Mouse (Mus musculus) regulatory T cell (primary cell): Measurements from ENCODE around the gene Ccr1.

Source experiments
- in situ Hi-C: fragments of 300-600 bp; cut with MboI, MseI; formaldehyde crosslinking; loops from one replicate; pipeline ENCODE4 v1.15.1; 2025; ENCODE audit warnings: high pct_unique_total_duplicates

The Ccr1 gene

DNA sequence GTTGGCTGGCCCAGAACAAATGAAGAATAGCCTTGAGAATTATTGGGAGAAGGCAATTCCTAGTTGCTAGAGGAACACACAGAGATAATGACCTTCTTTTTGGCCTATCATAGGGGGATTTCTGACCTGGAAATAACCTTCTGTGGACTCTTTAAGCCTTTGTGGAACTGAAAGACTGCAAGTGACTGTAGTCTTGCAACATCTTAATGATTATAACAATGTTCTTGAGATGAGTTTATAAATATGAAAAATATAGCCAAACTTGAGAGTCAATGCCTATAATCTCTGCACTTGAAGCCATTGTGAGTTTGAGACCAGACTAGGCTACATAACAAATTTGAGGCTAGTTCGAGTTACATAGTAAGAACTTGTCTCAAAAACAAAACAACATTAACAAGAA lies 11.6 kb downstream of the Ccr1 start:
- in situ Hi-C loops: loop anchor here (10.0 kb wide), 1 partner anchor 298 kb away; no protein-coding TSS in a partner anchor

DNA sequence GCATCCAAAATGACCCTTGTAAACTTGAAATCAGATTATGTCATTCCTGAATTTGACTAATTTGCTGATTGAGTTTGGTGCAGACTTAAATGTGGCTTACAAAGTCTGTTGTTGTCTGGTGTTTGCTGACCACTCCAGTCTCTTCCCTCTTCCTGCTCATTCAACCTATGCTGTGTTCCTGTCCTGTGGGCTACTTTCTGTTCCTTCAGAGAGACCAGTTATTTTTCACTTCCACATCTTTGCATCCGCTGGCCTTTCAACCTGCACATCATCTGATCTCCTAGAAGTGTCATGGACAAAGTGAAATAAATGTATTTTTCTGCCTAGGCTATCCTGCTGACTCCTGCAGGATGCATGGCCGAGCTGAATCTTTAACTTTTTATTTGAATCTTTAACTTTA lies 14.9 kb downstream of the Ccr1 start:
- in situ Hi-C loops: loop anchor here (10.0 kb wide), 1 partner anchor 301 kb away; no protein-coding TSS in a partner anchor

DNA sequence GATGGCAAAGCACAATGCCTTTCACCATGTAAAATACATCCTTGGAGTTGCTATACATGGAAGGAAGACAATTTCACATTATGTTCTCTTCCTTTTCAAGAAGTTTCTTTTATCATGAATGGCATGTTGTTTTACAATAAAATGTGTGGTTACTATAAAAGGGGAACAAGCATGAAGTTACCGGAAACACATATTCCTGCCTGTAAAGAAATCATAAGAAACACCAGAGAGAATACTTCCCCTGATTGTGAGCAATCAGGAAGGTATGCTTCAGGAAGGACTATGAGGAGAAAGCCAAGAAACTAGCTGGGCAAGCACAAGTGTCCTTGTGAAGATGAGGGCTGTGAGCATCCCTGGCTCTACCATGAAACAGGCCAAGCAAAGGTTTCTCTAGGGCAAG lies 17.3 kb downstream of the Ccr1 start:
- in situ Hi-C loops: loop anchor here (10.0 kb wide), 1 partner anchor 304 kb away; no protein-coding TSS in a partner anchor

DNA sequence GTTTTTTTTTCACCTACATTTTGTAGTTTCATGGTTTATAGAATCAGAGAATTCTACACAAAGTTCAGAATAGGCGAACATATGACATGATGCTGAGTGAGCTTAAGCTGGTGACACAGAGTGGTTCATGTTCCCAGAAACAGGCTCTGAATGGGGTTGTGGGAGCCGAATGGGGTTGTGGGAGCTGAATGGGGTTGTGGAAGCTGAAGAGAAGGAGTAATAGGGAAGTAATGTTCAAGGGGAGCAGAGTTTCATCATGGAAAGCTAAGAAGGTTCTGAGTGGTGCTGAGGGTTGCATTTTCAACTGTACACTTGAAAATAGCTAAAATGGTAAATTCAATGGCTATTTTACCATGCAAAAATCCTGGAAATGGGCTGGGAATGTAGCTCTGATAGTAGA lies 19.1 kb downstream of the Ccr1 start:
- in situ Hi-C loops: no loop called here

DNA sequence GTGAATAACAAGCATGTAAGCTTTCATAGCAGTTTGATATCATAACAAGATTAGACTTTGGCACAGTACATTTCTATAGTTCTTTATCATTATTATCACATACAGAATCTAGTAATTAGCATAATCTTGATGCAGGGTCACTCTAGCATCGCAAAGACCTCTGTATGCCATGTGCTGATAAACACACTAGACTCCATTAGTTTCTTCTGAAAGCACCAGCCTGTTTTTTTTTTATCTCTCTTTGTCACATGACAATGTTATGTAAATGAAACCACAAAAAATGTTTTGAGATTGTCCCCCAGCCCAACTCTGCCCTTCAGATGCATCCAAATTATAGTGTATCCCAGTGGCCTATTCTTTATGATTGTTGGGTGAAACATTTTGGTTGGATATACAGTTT lies 20.7 kb downstream of the Ccr1 start:
- in situ Hi-C loops: no loop called here

DNA sequence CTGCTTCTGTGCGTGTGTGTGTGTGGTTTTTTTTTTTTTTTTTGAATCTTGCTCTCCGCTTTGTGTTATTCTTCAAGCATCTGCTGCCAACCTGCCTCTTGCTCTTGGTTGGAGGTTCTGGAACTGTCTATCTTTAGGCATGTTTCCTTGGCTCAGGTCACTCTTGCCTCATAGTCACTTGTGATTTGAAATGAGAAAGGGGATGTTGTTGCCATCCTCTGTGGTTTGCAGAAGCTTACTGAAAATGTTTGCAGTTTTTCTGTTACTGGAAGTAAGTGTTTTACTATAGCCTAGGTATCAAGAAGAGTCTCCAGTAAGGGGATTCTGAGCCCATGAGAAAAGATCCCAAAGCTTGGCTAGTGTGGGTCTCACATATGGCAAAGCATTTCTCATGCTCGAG lies 26.5 kb downstream of the Ccr1 start:
- in situ Hi-C loops: no loop called here

DNA sequence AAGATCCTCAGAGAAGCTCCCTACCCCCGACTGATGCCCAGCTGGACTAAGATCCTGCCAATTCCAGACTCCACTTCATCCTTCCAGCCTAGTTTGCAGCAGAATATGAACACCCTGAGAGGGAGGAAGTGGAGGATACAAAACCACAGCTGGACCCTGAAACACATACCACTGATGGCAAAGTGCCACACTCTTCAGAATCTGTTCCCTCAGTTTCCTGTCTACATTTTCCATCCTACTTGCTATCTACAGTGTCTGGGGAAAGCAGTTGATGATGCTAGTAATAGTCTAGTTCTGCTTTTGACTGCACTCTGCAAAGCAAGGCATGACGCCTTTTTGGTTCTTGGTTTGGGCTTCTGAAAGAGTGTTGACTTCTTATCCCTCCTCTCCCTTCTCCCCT lies 27.2 kb downstream of the Ccr1 start:
- in situ Hi-C loops: no loop called here

DNA sequence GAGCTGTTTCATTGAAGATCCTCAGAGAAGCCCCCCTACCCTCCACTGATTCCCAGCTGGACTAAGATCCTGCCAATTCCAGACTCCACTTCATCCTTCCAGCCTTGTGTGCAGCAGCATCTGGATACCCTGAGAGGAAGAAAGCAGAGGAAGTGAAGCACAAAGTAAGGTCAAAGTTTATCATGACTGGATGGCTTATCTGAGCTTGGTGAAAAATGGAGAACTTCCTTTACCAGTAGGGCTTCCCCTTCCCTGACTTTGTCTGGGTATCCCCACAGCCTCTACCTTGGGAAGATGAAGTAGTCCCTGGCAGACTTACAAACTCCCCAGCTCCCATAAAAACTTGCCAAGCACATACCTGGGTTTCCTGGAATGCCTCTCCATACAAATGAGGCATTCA lies 27.9 kb downstream of the Ccr1 start:
- in situ Hi-C loops: no loop called here

DNA sequence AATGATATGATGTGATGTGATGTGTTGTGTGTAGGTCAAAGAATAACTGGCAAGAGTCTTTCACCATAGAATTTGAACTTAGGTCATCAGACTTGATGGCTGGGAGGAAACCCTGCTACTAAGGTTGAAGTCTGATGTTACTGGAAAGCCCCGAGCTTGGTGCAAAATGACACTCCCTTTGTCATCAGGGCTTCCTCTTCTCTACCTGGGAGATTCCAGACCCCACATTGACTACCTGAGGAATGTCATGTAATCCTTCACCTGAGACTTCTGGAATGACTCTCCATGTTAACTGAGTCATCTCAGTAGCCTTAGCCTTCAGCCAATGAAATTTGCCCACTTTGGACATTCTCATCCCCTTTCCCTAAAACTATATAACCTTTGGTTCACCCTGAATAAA lies 28.3 kb downstream of the Ccr1 start:
- in situ Hi-C loops: no loop called here

DNA sequence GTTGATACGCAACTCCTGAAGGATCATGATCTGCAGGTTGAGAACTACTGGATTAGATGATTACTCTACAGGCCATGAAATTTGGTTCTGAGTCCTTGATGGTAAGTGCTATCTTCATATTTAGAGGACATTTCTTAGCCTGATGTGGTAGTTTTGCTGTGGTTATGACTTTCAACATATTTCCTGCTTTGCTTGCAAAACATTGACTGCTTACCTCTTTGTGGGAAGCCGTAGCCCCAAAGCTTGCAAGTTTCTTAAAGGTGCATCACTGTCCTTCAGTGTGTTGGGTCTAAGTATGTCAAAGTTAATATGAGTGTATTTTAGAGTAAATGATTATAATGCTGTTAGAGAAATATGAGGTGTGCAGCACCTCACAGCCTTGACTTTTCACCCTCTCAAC lies 30.5 kb downstream of the Ccr1 start:
- in situ Hi-C loops: loop anchor here (10.0 kb wide), 1 partner anchor 203 kb away; no protein-coding TSS in a partner anchor

DNA sequence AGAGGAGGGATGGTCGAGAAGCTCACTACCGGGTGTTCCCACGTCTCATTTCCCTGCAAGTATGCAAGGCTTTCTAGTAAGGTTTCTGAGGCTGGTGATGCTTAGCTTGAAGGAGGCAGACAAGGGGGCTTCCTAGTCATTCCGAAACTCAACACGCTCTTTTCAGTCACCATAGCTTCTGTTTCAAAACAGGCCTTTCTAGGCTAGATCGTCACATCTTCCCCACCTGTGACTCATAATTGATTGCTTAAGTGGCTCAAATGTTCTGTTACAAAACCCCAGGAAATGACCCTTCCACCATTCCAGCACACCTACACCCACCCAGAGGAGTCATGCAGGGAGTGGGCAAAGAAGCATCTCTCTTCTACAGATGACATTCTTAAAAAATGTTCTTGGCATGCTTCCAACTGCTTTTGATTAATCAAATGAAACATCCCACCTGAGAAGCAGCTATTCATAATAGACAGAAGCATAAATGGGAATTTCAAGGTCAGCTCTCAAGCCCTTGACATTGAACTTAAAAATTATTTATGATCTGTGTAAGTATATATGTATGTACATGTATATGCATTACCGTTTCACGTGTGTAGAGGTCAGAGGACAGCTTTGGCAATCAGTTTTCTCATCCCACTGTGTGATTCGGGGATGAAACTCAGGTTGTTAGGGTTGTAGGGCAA lies 31.8 kb downstream of the Ccr1 start:
- in situ Hi-C loops: loop anchor here (10.0 kb wide), 1 partner anchor 202 kb away; no protein-coding TSS in a partner anchor

DNA sequence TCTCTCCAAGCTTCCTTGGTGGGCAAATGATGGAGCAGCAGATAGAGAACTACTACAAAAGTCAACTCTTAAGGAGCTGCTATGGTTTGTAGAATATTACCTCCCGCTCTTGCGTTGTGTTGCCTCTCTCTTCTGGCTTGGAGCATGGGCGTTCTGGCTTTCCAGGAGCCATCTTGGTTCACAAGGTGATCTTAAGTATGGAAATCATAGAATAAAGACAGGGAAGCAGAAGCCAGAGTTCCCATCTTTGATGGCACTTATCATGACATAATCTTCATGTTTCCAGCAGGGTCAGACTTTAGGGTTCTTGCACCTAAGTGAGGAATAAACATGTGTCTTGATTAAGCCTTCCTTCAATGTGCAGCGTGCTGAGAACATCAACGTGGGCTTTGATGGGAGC lies 32.7 kb downstream of the Ccr1 start:
- in situ Hi-C loops: loop anchor here (10.0 kb wide), 1 partner anchor 201 kb away; no protein-coding TSS in a partner anchor

DNA sequence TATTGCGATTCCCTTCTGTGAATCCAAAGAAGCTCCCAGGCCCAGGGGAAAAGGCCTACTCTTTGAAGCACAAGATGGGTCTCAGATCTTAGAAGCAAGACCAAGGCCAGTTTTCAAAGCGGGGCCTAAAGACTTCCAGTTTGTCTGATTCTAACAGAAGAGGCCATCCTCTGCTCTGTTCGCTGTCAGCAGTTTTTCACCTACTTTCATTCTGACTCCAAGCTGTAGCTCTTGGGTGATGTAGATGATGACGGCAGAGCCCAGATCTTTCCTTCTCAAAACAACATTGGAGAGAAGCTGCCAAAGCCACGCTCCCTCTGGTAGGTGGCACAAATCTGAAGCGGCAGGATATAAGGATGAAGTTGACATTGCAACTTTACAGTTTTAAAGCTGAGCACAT lies 33.1 kb downstream of the Ccr1 start:
- in situ Hi-C loops: loop anchor here (10.0 kb wide), 1 partner anchor 201 kb away; no protein-coding TSS in a partner anchor

DNA sequence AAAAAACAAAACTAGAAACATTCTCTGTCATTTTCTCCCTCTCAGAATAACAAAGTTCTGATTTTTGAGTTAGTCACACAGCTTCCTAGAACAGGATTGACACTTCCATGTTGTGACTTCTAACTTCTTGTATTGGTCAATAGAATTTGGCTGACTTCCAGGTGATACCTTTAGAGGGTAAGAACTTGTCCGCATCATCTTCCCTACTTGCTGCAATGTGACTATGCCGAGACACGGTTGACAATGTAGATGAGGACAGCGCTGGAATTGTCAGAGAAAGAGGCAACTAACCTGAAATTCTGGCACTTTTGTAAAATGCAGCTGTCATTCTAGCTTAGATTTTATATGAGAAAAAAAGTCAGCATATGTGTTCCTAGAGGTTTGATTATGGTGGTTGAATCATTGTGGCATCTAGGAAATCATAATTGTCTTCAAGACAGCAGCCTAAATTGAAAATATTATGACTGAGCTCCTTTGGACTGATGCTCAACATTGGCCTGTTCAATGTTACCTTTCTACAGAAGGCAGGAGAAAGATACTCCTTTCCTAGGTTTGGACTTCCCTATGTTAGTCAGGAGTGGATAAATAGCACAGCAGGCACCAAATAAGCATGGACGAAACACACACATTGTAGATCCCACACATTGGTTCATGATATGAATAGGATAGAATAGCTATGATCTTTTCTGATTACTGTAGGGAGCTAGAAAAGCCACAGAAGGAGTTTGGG lies 34.6 kb downstream of the Ccr1 start:
- in situ Hi-C loops: loop anchor here (5.0 to 10.0 kb wide), 2 partner anchors 67 to 199 kb away; no protein-coding TSS in a partner anchor

DNA sequence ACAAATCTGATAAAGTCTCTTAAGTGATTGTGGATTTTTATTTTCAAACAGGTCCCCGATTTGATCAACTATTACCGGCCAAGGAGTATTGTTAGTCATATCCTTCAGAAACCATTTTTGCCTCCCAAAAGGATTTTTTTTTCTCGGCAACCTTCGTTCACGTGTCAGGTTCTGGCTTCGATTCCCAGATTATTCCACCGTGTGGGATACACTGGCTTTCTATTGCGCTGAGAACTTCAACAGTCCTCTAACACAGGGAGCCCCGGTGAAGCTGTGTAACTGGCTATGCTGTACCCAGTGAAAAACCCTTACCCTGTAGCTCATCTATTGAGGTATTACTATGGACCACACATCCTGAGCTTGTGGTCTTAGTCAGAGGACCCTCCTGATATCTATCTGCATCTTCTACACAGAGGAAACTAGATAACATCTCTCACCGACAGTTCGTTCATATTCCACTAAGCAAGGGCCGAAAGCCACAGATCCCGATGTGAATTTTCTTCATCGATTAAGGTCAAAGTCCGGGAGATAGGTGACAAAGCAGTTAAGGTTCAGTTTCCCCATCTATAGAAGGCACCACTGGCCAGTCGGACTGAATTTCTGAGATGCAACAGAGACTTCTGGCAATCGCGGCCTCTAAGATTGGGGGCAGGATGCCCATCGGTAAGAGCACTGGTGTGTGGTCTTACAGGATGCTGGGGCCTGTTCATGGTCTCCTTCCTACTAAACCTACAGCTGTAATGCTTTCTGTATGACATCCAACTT lies 35.4 kb downstream of the Ccr1 start:
- in situ Hi-C loops: loop anchor here (5.0 to 10.0 kb wide), 2 partner anchors 66 to 198 kb away; no protein-coding TSS in a partner anchor

DNA sequence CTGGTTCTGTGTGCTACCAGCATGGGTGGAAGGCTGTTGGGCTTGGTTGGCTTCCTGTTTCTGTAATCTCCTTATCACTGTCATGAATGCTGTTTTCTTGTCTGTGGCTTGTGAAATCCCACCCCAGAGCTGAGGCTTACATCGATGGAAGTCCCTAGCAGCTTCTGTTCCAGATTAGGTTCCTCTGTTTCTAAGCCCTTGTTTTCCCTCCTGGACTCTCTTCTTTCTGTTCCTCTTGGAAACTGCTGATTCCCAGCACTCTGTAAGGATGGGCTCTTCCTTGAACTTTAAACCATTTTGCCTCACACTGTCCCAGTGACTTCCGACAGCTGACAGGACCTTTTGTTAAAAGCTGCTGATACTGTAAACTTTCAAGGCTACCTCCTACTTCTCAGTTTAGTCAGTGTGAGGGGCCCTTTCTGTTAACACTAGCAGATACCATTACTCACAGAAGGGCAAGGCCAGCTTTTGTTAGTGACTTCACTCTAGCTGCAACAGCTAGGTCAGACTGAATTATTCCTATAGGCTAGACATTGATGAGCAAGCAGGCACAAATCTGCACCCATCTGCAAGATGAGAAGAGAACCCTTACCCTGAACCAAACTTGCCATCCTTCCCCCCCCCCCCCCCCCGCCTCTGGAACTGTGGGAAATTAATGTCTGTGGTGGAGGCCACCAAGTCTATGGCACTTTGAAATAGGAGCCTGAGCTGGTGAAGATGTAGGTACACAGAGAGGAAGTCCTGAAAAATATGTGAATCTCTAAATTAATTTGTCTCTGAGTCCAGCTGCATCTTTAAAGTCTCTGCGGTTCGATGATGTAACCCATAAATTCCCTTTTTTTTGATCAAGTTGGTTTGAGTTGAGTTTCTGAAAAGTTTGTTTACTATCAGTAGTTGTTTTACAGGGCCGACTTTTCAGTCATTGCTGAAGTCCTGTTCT lies 36.5 kb downstream of the Ccr1 start:
- in situ Hi-C loops: loop anchor here (5.0 to 10.0 kb wide), 2 partner anchors 65 to 197 kb away; no protein-coding TSS in a partner anchor

DNA sequence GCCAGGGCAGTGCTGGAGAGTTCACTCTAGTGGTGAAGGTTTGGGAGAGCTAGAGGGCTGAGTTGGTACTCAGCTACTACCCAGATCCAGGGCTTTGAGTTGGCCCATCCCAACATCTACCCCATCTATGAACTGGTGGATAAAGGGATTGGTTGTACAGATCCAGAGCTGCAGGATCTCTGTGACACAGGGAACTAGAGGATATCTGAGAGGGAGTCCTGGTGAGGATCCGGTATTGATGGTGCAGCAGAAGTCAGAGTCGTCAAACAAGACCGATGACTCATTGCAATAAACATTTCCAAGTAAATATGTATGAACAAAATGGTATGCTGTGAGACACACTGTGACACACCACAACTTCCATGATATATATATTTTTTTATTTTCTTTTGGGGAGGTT lies 37.6 kb downstream of the Ccr1 start:
- in situ Hi-C loops: loop anchor here (5.0 to 10.0 kb wide), 2 partner anchors 64 to 196 kb away; no protein-coding TSS in a partner anchor

DNA sequence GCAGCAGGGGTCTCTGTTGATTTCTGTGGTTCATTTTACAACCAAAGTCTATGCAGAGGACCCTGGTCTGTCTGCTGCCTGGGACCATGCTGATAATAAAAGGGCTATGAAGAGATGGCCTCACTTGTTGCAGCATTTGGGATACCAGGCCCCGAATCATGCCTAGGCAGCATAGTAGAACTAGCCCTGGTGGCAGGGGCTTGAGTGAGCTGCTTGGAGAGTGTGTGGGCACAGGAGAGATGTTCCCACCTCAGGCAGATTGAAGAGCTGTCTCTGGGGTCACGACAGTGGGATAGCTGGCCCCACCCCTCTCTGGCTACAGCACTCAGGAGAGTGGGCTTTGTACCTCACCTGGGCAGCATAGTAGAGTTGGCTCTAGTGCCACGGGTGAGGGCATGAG lies 38.0 kb downstream of the Ccr1 start:
- in situ Hi-C loops: loop anchor here (5.0 to 10.0 kb wide), 2 partner anchors 63 to 196 kb away; no protein-coding TSS in a partner anchor

DNA sequence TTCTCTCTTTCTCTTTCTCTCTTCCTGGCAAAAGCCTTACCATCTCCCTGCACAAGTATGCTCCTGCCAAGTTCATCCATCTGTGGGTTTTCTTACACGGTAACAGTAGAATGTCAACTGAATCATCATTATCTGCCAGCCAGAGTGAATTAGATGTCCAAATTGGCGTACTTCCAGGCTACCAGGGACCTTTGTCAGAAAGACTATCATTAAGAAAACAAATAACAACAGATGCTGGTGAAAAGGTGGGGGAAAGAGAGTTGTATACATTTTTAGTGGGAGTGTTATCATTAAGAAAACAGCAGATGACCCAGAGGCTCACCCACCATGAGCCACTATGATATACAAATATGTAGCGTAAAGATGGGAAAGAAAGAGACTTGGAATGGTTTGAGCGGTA lies 38.6 kb downstream of the Ccr1 start:
- in situ Hi-C loops: loop anchor here (5.0 to 10.0 kb wide), 10 partner anchors 32 to 327 kb away; no protein-coding TSS in a partner anchor

DNA sequence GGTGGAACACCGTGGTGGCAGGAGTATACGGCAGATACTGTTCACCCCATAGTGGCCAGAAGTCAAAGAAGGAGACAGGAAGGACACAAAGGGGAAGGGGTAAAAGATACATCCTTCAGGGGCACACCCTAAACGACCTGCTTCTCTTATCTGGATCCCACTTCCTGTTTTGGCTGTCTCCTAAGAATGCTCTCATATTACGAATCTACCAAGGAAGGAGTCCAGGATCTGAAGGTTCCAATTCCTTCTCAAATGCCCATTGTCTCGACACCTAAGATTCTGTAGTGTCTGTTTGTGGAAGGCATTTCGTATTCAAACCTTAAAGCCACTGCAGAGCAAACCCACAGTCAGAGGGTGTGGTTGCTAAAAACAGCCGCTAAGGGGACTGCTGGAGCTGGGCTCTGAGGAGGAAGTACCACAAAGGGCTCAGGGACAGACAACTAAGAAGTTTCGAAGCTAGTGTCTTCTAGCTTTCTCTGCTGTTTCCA lies 39.7 kb downstream of the Ccr1 start:
- in situ Hi-C loops: loop anchor here (5.0 to 10.0 kb wide), 8 partner anchors 33 to 328 kb away; no protein-coding TSS in a partner anchor
